Mouse (Mus musculus): Measurements from ENCODE around the gene Rnf17. TPM values are rescaled to one million over a fixed set of nuclear protein-coding genes. Genes with fewer than 3 reads are reported as not detected.

Rnf17 gene
- total RNA-seq, 1 experiment = 34.0 TPM

DNA sequence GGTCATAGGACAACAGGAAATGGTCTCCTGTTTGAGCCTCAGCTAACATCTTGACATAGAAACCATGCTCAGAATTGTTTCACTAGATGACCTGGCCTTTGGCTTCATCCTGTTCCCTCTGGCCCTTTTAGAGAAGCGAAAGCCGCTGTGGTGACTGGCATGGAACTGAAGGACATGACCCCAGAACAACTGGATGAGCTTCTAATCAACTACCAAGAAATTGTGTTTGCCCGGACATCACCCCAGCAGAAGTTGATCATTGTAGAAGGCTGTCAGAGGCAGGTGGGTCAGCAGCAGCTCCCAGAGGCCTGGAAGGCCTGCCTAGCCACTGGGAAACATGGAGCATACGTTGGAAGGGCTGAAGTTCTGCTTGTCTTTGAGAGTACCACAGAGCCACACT is 20.0 kb upstream of the Rnf17 start:
- Histone ChIP-seq H3K36me3 (ENCODE audit: control insufficient read depth, insufficient read depth, low read length, poor library complexity, severe bottlenecking) (no peaks in the 10 kb centered on the region), H3K27ac (ENCODE audit: insufficient read depth, low read depth, low read length, poor library complexity, severe bottlenecking) (no peak overlapping the region), H3K4me3 (ENCODE audit: insufficient read depth in 1 of 2, low read depth in 1 of 2, low read length in 2 of 2, poor library complexity in 1 of 2, severe bottlenecking in 1 of 2) (no peak overlapping the region), H3K4me1 (ENCODE audit: control insufficient read depth in 2 of 2, insufficient read depth in 2 of 2, low read length in 2 of 2, poor library complexity in 1 of 2) (no peaks in the 10 kb centered on the region), H3K9ac (ENCODE audit: insufficient read depth, low read depth, low read length, poor library complexity, severe bottlenecking) (no peak overlapping the region), H3K9me3 (ENCODE audit: control insufficient read depth, insufficient read depth, low read depth, low read length) (no peaks in the 10 kb centered on the region)
- TF ChIP-seq ZNF384 (IDR thresholded peaks at IDR 0.05; ENCODE audit: low read depth, low read length) (no peak), MAFK (IDR thresholded peaks at IDR 0.05; ENCODE audit: insufficient read depth, low read depth, low read length) (no peak), ZC3H11A (IDR thresholded peaks at IDR 0.05; ENCODE audit: borderline replicate concordance, low read depth, low read length) (no peak), CHD2 (IDR thresholded peaks at IDR 0.05; ENCODE audit: low read depth, low read length) (no peak), HCFC1 (IDR thresholded peaks at IDR 0.05; ENCODE audit: borderline replicate concordance, insufficient read depth, low read length) (no peak)
- no peak for DNase-seq (ENCODE audit: low read depth, low spot score)
- in situ Hi-C loops (cut with MboI; ENCODE audit: low sequenced_read_pairs in 2 of 2, unreplicated experiment in 2 of 2) = no loop called here

DNA sequence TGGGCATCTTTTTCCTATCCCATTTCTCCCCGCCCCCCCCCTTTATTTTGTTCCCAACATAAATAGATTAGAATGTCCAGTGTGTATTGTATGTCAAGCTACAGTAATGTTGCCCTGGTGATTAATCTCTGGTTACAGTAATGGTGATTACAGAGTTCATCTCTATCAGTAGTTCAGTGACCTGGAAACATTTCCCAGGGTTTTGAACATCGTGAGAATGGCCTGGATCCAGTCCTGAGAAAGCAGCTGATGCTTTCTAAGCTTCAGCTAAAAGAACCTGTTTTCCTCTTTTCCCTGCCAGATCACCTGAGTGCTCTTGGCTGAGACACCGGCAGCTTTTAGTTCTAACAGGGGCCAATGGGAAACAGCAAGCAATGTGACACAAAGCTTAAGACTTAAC is 12.1 kb upstream of the Rnf17 start:
- no peak for DNase-seq (ENCODE audit: low read depth, low spot score)

DNA sequence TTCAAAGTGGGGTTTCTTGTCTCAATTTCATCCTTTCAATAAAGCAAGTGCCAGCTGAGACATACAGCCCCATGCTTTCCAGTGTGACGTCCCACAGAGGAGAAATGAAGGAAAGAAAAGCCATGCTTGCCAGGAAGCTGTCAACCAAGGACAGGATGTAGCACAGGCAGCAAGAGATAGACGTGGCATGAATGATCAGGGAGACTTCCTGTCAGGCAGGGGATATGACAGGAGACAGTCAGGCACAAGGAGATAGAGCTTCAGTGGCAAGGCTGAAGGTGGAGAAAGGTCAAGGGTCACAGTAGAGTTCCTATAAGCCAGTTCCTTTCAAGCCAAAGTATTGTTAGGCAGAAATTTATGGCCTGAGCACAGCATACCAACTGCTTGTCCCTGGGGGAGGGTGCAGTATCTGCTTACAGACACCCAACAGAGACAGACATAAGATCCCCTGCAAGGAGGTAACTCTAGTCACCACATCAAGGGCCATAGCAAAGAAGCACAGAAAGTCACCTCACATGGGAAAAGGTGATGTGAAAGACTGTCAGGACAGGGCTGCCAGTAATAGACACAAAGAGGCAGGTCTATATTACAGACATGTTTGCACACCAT is 8.6 kb upstream of the Rnf17 start:
- no peak overlapping the region for H3K4me3 ChIP-seq (ENCODE audit: insufficient read depth in 1 of 2, low read depth in 1 of 2, low read length in 2 of 2, poor library complexity in 1 of 2, severe bottlenecking in 1 of 2)
- no peak overlapping the region; the same call in 1 of the 2 replicates for H3K27ac ChIP-seq (ENCODE audit: insufficient read depth, low read depth, low read length, poor library complexity, severe bottlenecking)
- in situ Hi-C loops (cut with MboI; ENCODE audit: low sequenced_read_pairs in 2 of 2, unreplicated experiment in 2 of 2) = no loop called here
- H3K9me3 ChIP-seq (ENCODE audit: control insufficient read depth, insufficient read depth, low read depth, low read length) = no peaks in the 10 kb centered on the region
- no peaks in the 10 kb centered on the region for H3K4me1 ChIP-seq (ENCODE audit: control insufficient read depth in 2 of 2, insufficient read depth in 2 of 2, low read length in 2 of 2, poor library complexity in 1 of 2)
- DNase-seq (ENCODE audit: low read depth, low spot score) = no peak
- no peaks in the 10 kb centered on the region for H3K36me3 ChIP-seq (ENCODE audit: control insufficient read depth, insufficient read depth, low read length, poor library complexity, severe bottlenecking)
- no peak overlapping the region for H3K9ac ChIP-seq (ENCODE audit: insufficient read depth, low read depth, low read length, poor library complexity, severe bottlenecking)
- TF ChIP-seq CHD2 (IDR thresholded peaks at IDR 0.05; ENCODE audit: low read depth, low read length) = no peak

More for the DNA sequence above, 12.1 kb upstream of the Rnf17 start:
- in situ Hi-C loops (cut with MboI; ENCODE audit: low sequenced_read_pairs in 2 of 2, unreplicated experiment in 2 of 2) = no loop called here
- TF ChIP-seq MAFK (IDR thresholded peaks at IDR 0.05; ENCODE audit: insufficient read depth, low read depth, low read length) = no peak
- no peak for TF ChIP-seq ZC3H11A (IDR thresholded peaks at IDR 0.05; ENCODE audit: borderline replicate concordance, low read depth, low read length)
- no peak for TF ChIP-seq CHD2 (IDR thresholded peaks at IDR 0.05; ENCODE audit: low read depth, low read length)
- no peak for TF ChIP-seq HCFC1 (IDR thresholded peaks at IDR 0.05; ENCODE audit: borderline replicate concordance, insufficient read depth, low read length)
- no peak for TF ChIP-seq ZNF384 (IDR thresholded peaks at IDR 0.05; ENCODE audit: low read depth, low read length)
- Histone ChIP-seq H3K36me3 (ENCODE audit: control insufficient read depth, insufficient read depth, low read length, poor library complexity, severe bottlenecking) (no peaks in the 10 kb centered on the region), H3K9me3 (ENCODE audit: control insufficient read depth, insufficient read depth, low read depth, low read length) (no peaks in the 10 kb centered on the region), H3K4me3 (ENCODE audit: insufficient read depth in 1 of 2, low read depth in 1 of 2, low read length in 2 of 2, poor library complexity in 1 of 2, severe bottlenecking in 1 of 2) (no peak overlapping the region), H3K27ac (ENCODE audit: insufficient read depth, low read depth, low read length, poor library complexity, severe bottlenecking) (no peak overlapping the region), H3K9ac (ENCODE audit: insufficient read depth, low read depth, low read length, poor library complexity, severe bottlenecking) (no peak overlapping the region), H3K4me1 (ENCODE audit: control insufficient read depth in 2 of 2, insufficient read depth in 2 of 2, low read length in 2 of 2, poor library complexity in 1 of 2) (no peaks in the 10 kb centered on the region)

DNA sequence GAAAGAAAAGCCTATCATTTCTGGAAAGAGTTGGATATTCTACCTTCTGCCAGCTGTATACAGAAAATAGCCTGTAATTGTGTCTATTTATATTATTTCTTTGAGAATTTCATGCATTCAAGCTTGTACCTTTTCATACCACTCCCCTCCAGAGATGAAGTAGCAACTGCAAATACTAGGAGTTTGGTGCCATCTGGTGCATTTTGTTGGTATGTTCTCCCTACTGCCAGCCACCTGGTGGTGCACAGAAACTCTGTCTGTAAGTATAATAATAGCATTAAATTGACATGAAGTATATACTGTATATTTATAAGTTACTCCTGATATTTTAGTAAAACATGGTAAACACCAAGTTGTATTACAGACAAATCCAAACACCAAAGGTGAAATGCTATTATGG is 4.4 kb upstream of the Rnf17 start:
- no peak overlapping the region for H3K27ac ChIP-seq (ENCODE audit: insufficient read depth, low read depth, low read length, poor library complexity, severe bottlenecking)
- TF ChIP-seq ZC3H11A (IDR thresholded peaks at IDR 0.05; ENCODE audit: borderline replicate concordance, low read depth, low read length) = peak; percentile 35; the same call in 1 of the 2 replicates
- TF ChIP-seq CHD2 (IDR thresholded peaks at IDR 0.05; ENCODE audit: low read depth, low read length) = no peak
- no peak overlapping the region for H3K4me3 ChIP-seq (ENCODE audit: insufficient read depth in 1 of 2, low read depth in 1 of 2, low read length in 2 of 2, poor library complexity in 1 of 2, severe bottlenecking in 1 of 2)
- no peaks in the 10 kb centered on the region for H3K36me3 ChIP-seq (ENCODE audit: control insufficient read depth, insufficient read depth, low read length, poor library complexity, severe bottlenecking)
- no peak overlapping the region for H3K9ac ChIP-seq (ENCODE audit: insufficient read depth, low read depth, low read length, poor library complexity, severe bottlenecking)
- in situ Hi-C loops (cut with MboI; ENCODE audit: low sequenced_read_pairs in 2 of 2, unreplicated experiment in 2 of 2) = no loop called here
- H3K4me1 ChIP-seq (ENCODE audit: control insufficient read depth in 2 of 2, insufficient read depth in 2 of 2, low read length in 2 of 2, poor library complexity in 1 of 2) = no peaks in the 10 kb centered on the region
- no peak for DNase-seq (ENCODE audit: low read depth, low spot score)
- H3K9me3 ChIP-seq (ENCODE audit: control insufficient read depth, insufficient read depth, low read depth, low read length) = no peaks in the 10 kb centered on the region

DNA sequence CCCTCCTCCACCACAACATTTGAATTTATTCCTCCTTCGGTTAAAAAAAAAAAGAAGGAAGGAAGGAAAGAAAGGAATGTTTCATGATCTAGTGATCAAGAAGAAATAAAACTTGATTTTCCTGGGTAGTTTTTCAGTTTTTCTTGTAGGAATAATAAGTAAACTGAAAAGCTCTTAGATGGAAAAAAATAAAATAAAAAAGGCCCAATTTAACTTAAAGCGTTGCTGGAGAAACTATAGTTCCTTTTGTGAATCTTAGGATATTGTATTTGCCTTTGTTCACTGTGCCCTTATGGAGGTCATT is 643 bp downstream of the Rnf17 start:
- Histone ChIP-seq H3K4me3 (ENCODE audit: insufficient read depth in 1 of 2, low read depth in 1 of 2, low read length in 2 of 2, poor library complexity in 1 of 2, severe bottlenecking in 1 of 2) (peak overlapping the region; percentile 83 to 91), H3K9ac (ENCODE audit: insufficient read depth, low read depth, low read length, poor library complexity, severe bottlenecking) (peak overlapping the region; percentile 94), H3K4me1 (ENCODE audit: control insufficient read depth in 2 of 2, insufficient read depth in 2 of 2, low read length in 2 of 2, poor library complexity in 1 of 2) (peaks cover 0 to 2% of the 10 kb centered on the region in 2 experiments; a peak in 1 of 4 replicates), H3K27ac (ENCODE audit: insufficient read depth, low read depth, low read length, poor library complexity, severe bottlenecking) (no peak overlapping the region), H3K9me3 (ENCODE audit: control insufficient read depth, insufficient read depth, low read depth, low read length) (no peaks in the 10 kb centered on the region), H3K36me3 (ENCODE audit: control insufficient read depth, insufficient read depth, low read length, poor library complexity, severe bottlenecking) (no peaks in the 10 kb centered on the region)
- no peak for DNase-seq (ENCODE audit: low read depth, low spot score)
- TF ChIP-seq HCFC1 (IDR thresholded peaks at IDR 0.05; ENCODE audit: borderline replicate concordance, insufficient read depth, low read length) = no peak
- no peak for TF ChIP-seq MAFK (IDR thresholded peaks at IDR 0.05; ENCODE audit: insufficient read depth, low read depth, low read length)
- no peak for TF ChIP-seq ZC3H11A (IDR thresholded peaks at IDR 0.05; ENCODE audit: borderline replicate concordance, low read depth, low read length)
- no peak for TF ChIP-seq ZNF384 (IDR thresholded peaks at IDR 0.05; ENCODE audit: low read depth, low read length)
- TF ChIP-seq CHD2 (IDR thresholded peaks at IDR 0.05; ENCODE audit: low read depth, low read length) = no peak
- in situ Hi-C loops (cut with MboI; ENCODE audit: low sequenced_read_pairs in 2 of 2, unreplicated experiment in 2 of 2) = loop anchor here in 1 of 2 experiments (10.0 kb wide), 1 partner anchor 62 kb away; no protein-coding TSS in a partner anchor

All from ES-E14 (cell line).